ENCODE assay signal across 16 mouse cellular contexts in genomic region chr4:105226351-105226750, GRCm38 (mm10).
DNase-seq lines count a peak whose midpoint lies in the region; ATAC-seq lines count a peak whose summit lies in the region.
"Had no signal": no experiment of that assay in that cellular context is flagged by ENCODE, and none has a peak within 500 bp of the region (broad histone marks: within the 10 kb centered on the region; RNA-seq: fewer than 3 reads in every experiment).

No protein-coding gene starts in this region.

- no peak for DNase-seq in embryonic facial prominence, embryonic 10.5 days (ENCODE audit: low spot score)
- peak; percentile 18 for DNase-seq in layer of hippocampus, adult 9-11 months
- no peak for DNase-seq in layer of hippocampus, adult 11-12 months (ENCODE audit: low spot score)
- DNase-seq in right cerebral cortex, postnatal 25 days = peak; percentile 15
- DNase-seq in right cerebral cortex, postnatal 14 days = no peak
- DNase-seq in T-cell, adult 2 months (ENCODE audit: low spot score) = no peak
- DNase-seq in c-Kit-positive CD71-positive TER-119-positive erythroid progenitor cells, embryonic 14.5 days (ENCODE audit: low spot score) = no peak
- DNase-seq: cerebellum, adult 9-10 months; gastrocnemius, postnatal 36 days; kidney, adult 9 months; midbrain, embryonic 14.5 days had no signal

- ATAC-seq in embryonic facial prominence, embryonic 13.5 days (ENCODE audit: insufficient number of reproducible peaks, insufficient read depth, low FRiP score, low TSS enrichment, low read depth) = no peak
- ATAC-seq: forebrain, embryonic 13.5 days; Patski had no signal

- 84% methylated on average over 6 of the region's 6 CpGs for WGBS in embryonic facial prominence, embryonic 13.5 days
- WGBS in embryonic facial prominence, embryonic 10.5 days = 88% methylated on average over 6 of the region's 6 CpGs

- H3K36me3 ChIP-seq in embryonic facial prominence, embryonic 13.5 days = peaks cover 98% of the 10 kb centered on the region
- peaks cover 100% of the 10 kb centered on the region for H3K36me3 ChIP-seq in embryonic facial prominence, embryonic 10.5 days (replicated peaks)
- H3K36me3 ChIP-seq: hindbrain, embryonic 15.5 days had no signal

- 0 out of 2 replicates have a peak, but pooled peaks cover 8% of the 10 kb centered on the region for H3K4me1 ChIP-seq in embryonic facial prominence, embryonic 13.5 days
- peaks cover 14% of the 10 kb centered on the region for H3K4me1 ChIP-seq in embryonic facial prominence, embryonic 10.5 days
- H3K4me1 ChIP-seq: forebrain, embryonic 13.5 days; limb, embryonic 13.5 days had no signal

- no peak overlapping the region for H3K9ac ChIP-seq in embryonic facial prominence, embryonic 13.5 days
- H3K9ac ChIP-seq: forebrain, embryonic 13.5 days; hindbrain, embryonic 15.5 days; limb, embryonic 13.5 days had no signal

- no peaks in the 10 kb centered on the region for H3K27me3 ChIP-seq in embryonic facial prominence, embryonic 13.5 days
- H3K27me3 ChIP-seq in embryonic facial prominence, embryonic 10.5 days (replicated peaks; ENCODE audit: low read depth, poor library complexity, severe bottlenecking) = no peaks in the 10 kb centered on the region
- H3K27me3 ChIP-seq: forebrain, embryonic 13.5 days; hindbrain, embryonic 15.5 days; limb, embryonic 13.5 days; Patski had no signal

- no peak overlapping the region for H3K4me2 ChIP-seq in embryonic facial prominence, embryonic 13.5 days
- H3K4me2 ChIP-seq: forebrain, embryonic 13.5 days; hindbrain, embryonic 15.5 days; limb, embryonic 13.5 days had no signal

- 0 out of 2 replicates have a peak overlapping the region, but pooled peaks have one; percentile 7 for H3K27ac ChIP-seq in embryonic facial prominence, embryonic 13.5 days
- no peak overlapping the region for H3K27ac ChIP-seq in embryonic facial prominence, embryonic 10.5 days (replicated peaks)
- H3K27ac ChIP-seq: forebrain, embryonic 13.5 days; limb, embryonic 13.5 days had no signal

- H3K4me3 ChIP-seq in embryonic facial prominence, embryonic 13.5 days = no peak overlapping the region
- no peak overlapping the region for H3K4me3 ChIP-seq in embryonic facial prominence, embryonic 10.5 days
- H3K4me3 ChIP-seq: forebrain, embryonic 13.5 days; hindbrain, embryonic 15.5 days; limb, embryonic 13.5 days had no signal

- H3K9me3 ChIP-seq in embryonic facial prominence, embryonic 13.5 days = no peaks in the 10 kb centered on the region
- H3K9me3 ChIP-seq in embryonic facial prominence, embryonic 10.5 days = no peaks in the 10 kb centered on the region
- H3K9me3 ChIP-seq: forebrain, embryonic 13.5 days; hindbrain, embryonic 15.5 days; limb, embryonic 13.5 days had no signal

Comparison
In these comparisons a context has a peak if more than half of its experiments do, and no peak if none do; other contexts are left out.
1. DNase-seq: peak in layer of hippocampus, adult 9-11 months (single experiment) and right cerebral cortex, postnatal 25 days (single experiment); none in embryonic facial prominence, embryonic 10.5 days (single experiment), layer of hippocampus, adult 11-12 months (single experiment), right cerebral cortex, postnatal 14 days (single experiment), T-cell, adult 2 months (single experiment) and c-Kit-positive CD71-positive TER-119-positive erythroid progenitor cells, embryonic 14.5 days (single experiment).